Mouse (Mus musculus) ES-Bruce4 (cell line): Measurements from ENCODE around the gene Adra1d. TPM values are rescaled to one million over a fixed set of nuclear protein-coding genes. Genes with fewer than 3 reads are reported as not detected.

Source experiments
- H3K27ac ChIP-seq: 2 replicates; pipeline ENCODE4 v1.5.1; 2012; ENCODE audit warnings: low read length, inconsistent platforms; ENCODE audit not compliant: insufficient read depth
- H3K27me3 ChIP-seq: 2 replicates; pipeline ENCODE4 v1.6.1; 2012; ENCODE audit warnings: mild to moderate bottlenecking, low read length, inconsistent platforms; ENCODE audit not compliant: control insufficient read depth, poor library complexity, insufficient read depth, severe bottlenecking
- H3K36me3 ChIP-seq: 2 replicates; pipeline ENCODE4 v1.6.1; 2012; ENCODE audit warnings: inconsistent platforms, mild to moderate bottlenecking, low read length, moderate library complexity; ENCODE audit not compliant: control insufficient read depth, poor library complexity, insufficient read depth, severe bottlenecking
- H3K4me1 ChIP-seq: one replicate; pipeline ENCODE4 v1.8.1; 2011; ENCODE audit warnings: low read length; ENCODE audit not compliant: control insufficient read depth, insufficient read depth
- H3K4me3 ChIP-seq: 2 replicates; pipeline ENCODE4 v1.5.1; 2011; ENCODE audit warnings: low read depth, mild to moderate bottlenecking, low read length
- H3K9ac ChIP-seq: 2 replicates; pipeline ENCODE4 v1.6.1; 2012; ENCODE audit warnings: low read depth, mild to moderate bottlenecking, inconsistent platforms; ENCODE audit not compliant: poor library complexity, severe bottlenecking
- H3K9me3 ChIP-seq: replicated peaks from 2 replicates; pipeline ENCODE4 v1.6.1; 2012; ENCODE audit warnings: mild to moderate bottlenecking, low read length, inconsistent platforms; ENCODE audit not compliant: control insufficient read depth, poor library complexity, insufficient read depth, severe bottlenecking
- CTCF ChIP-seq: IDR thresholded peaks from one replicate; pipeline ENCODE4 v1.8.1; 2011; ENCODE audit warnings: low read depth, low read length
- EP300 ChIP-seq: IDR thresholded peaks from 2 replicates; pipeline ENCODE4 v1.6.1; 2011; ENCODE audit warnings: low read depth, low read length; ENCODE audit not compliant: insufficient read depth
- POLR2A ChIP-seq: IDR thresholded peaks from one replicate; pipeline ENCODE4 v1.8.1; 2011; ENCODE audit warnings: low read length; ENCODE audit not compliant: insufficient read depth
- polyA plus RNA-seq: library from polyadenylated mRNA; stranded (reverse); fragments of >200 nt; gene quantifications from 2 replicates; pipeline ENCODE4 v1.2.4, GENCODE M21; 2011; ENCODE audit warnings: low read depth; ENCODE audit not compliant: missing spikeins, insufficient read depth, insufficient read length

Adra1d gene
- polyA plus RNA-seq, 1 experiment, result not detected

DNA sequence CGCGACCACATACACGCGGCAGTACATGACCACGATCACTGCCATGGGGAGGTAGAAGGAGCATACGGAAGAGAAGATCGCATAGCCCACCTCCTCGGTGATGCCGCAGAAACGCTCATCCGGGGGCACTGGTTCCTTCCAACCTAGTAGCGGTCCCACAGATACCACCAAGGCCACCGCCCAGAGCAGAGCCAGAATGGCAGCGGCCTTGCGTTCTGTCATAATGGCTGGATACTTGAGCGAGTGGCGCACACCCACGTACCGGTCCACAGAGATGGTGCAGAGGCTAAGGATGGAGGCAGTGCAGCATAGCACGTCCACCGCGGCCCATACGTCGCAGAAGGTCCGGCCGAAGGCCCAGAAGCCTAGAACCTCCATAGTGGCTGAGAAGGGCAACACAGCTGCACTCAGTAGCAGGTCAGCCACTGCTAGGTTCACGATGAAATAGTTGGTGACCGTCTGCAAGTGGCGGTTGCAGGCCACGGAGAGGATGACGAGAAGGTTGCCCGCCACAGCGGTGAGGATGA, 676 bp downstream of the Adra1d start:
- no peaks in the 10 kb centered on the region for H3K36me3 ChIP-seq
- no peak overlapping the region for H3K9ac ChIP-seq
- TF ChIP-seq EP300 (no peak), CTCF (no peak), POLR2A (no peak)
- H3K4me3 ChIP-seq, result peak overlapping the region; percentile 75
- peaks cover 23% of the 10 kb centered on the region for H3K27me3 ChIP-seq
- no peak overlapping the region for H3K27ac ChIP-seq
- no peaks in the 10 kb centered on the region for H3K4me1 ChIP-seq
- no peaks in the 10 kb centered on the region for H3K9me3 ChIP-seq

DNA sequence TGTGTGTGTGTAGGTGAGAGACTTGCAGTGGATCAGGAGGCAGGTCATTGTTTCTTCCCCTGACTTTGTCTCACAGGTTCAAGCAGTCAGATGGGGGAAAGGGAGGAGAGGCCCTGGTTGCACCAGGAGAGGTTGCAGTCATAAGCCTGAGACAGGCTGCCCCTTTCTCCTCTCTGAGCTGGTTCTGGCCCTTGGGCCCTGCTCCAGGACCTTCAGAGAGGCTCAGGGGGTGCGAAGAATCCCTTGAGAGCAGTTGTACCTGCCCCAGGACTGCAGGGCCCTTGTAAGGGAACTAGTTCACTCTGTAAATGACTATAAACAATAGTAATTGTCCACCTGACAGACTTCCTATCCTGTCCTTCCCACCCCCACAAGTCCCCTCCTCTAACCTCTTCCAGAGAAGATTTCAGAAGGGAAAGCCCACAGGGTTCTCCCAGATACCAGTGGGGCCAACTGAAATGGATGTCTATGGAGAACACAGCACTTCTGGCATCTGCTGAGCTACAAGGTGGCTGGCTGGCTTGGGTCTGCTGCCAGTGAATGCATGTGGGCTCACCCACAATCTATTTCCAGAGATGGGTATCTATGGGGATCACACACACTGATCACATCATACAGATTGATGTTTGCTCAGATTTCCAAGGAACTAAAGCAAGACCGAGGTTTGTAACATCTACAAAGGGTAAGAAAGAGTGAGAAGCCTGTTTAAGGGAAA, 1.7 kb downstream of the Adra1d start:
- H3K27me3 ChIP-seq, result peaks cover 23% of the 10 kb centered on the region
- no peaks in the 10 kb centered on the region for H3K9me3 ChIP-seq
- H3K36me3 ChIP-seq, result no peaks in the 10 kb centered on the region
- H3K4me3 ChIP-seq, result no peak overlapping the region
- H3K4me1 ChIP-seq, result no peaks in the 10 kb centered on the region
- H3K9ac ChIP-seq, result no peak overlapping the region
- H3K27ac ChIP-seq, result no peak overlapping the region
- TF ChIP-seq POLR2A (no peak), CTCF (no peak), EP300 (no peak)

DNA sequence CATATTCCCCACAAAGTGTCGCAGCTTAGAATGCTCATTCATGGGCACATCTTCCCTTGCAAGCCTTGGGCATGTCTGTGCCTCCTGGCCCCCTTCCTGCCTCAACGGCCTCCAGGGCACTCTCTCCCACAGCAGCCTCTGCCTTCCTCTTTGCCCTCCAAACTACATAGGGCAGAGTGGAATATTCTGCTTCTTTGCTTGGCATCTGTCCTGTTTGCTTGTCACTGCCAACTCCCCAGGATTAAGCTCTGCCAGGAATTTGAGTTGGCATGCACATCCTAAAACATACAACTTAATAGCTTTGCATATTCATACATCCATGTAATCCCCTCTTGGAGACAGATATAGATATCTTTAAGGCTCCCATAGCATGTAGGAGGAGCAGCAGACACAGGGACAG, 4.2 kb downstream of the Adra1d start:
- TF ChIP-seq EP300 (no peak), CTCF (no peak), POLR2A (no peak)
- Histone ChIP-seq H3K36me3 (no peaks in the 10 kb centered on the region), H3K9ac (no peak overlapping the region), H3K27ac (no peak overlapping the region), H3K9me3 (no peaks in the 10 kb centered on the region), H3K4me1 (no peaks in the 10 kb centered on the region), H3K27me3 (peaks cover 23% of the 10 kb centered on the region), H3K4me3 (no peak overlapping the region)

DNA sequence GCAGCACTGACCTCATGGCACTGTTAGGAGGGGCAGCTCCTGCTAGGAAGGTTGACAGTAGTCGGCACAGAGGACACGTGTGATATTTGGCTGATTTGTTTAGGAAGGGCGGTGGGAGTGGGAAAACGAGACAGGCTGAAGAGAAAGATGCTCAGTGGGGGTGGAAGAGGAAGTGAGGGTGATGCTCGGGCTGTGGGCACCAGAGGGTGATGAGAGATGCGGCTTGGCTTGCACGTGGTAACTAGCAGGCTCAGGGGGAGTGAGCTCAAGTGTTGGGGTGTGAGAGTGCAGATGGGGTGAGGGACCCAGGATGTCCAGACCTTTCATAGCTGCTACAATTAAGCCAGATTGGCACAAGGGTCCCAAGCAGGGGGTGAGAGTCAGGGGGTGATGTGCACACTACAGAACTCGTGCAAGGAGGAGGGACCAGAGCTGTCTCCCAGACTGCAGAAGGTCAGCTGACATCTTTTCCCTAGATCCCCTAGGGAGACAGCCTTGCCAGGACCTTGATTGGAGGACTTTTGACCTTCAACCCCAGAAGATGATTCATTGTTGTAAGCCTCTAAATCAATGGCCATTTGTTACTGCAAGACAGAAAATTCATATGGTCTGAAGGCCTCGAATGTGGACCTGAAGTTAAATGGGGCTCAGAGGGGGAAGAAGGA, 9.2 kb downstream of the Adra1d start:
- Histone ChIP-seq H3K4me1 (no peaks in the 10 kb centered on the region), H3K4me3 (no peak overlapping the region), H3K27ac (no peak overlapping the region), H3K9ac (no peak overlapping the region), H3K27me3 (peaks cover 1% of the 10 kb centered on the region; the same call in 1 of the 2 replicates), H3K36me3 (no peaks in the 10 kb centered on the region), H3K9me3 (no peaks in the 10 kb centered on the region)
- no peak for TF ChIP-seq CTCF
- TF ChIP-seq POLR2A, result no peak
- TF ChIP-seq EP300, result no peak

DNA sequence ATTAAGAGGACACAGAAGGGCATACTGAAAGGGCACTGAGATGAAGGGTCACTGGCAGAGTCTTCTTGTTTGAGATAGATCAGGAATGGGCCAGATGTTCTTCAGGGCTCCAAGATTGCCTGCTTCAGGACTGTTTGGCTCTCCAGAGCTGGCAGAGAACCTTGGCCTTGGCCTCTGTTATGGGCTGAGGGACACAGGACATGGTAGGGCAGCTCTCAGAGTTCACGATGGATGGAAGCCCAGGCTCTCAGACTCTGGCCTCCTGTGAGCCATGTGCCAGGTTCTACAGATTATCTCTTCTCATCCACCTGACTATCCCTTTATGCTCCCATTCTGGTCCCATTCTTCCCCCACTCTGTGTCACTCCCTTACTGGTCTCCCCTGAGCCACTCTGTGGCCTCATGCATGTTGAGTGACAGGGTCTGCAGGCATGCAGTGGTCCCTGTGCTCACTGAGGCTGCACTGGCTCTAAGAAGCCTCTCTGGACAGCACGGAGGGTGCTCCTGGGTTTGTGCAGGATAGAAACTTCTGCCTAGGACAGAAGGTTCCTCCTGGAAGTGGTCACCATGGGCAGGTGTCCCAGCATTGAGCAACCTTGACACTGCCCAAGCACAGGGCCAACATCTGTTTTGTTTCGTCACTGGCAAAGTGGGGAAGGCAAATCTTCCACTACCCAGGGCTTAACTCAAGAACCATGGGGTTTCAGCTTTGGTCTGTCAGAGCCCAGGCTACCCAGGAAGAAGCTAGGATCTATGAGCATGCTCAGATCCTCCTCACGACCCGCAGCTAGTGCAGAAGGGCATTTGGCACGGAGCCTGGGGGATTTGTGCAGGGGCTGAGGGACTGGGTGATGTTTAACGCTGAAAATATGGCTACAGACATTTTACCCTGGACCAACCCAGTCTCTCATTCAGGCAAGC, 10.1 kb downstream of the Adra1d start:
- Histone ChIP-seq H3K9ac (no peak overlapping the region), H3K4me3 (no peak overlapping the region), H3K36me3 (no peaks in the 10 kb centered on the region), H3K27ac (no peak overlapping the region), H3K4me1 (no peaks in the 10 kb centered on the region), H3K27me3 (peaks cover 1% of the 10 kb centered on the region; the same call in 1 of the 2 replicates), H3K9me3 (no peaks in the 10 kb centered on the region)
- TF ChIP-seq CTCF (no peak), EP300 (no peak), POLR2A (no peak)
